Mouse (Mus musculus): ENCODE data around the gene Sh3rf3.
"Not testable (repeated sequence)": the region's sequence is repeated elsewhere in the genome, so short reads cannot be mapped to it uniquely, and the experiment has no call there.

Sh3rf3 gene

GRCm38 (mm10) chr10:59091556-59091955 is 278.4 kb downstream of the Sh3rf3 start:
- DNase-seq (ENCODE audit: extremely low read depth, insufficient read length, low spot score), result no peak

- no peak for DNase-seq (ENCODE audit: extremely low read depth, insufficient read length, low spot score)
These were observed 278.8 kb downstream of the Sh3rf3 start for GRCm38 (mm10) chr10:59091988-59092387.

GRCm38 (mm10) chr10:59103076-59103475 is 289.9 kb downstream of the Sh3rf3 start:
- DNase-seq (ENCODE audit: extremely low read depth, insufficient read length, low spot score), result not testable (repeated sequence)

GRCm38 (mm10) chr10:59104683-59105082 is 291.5 kb downstream of the Sh3rf3 start:
- no peak for DNase-seq (ENCODE audit: extremely low read depth, insufficient read length, low spot score)

- DNase-seq (ENCODE audit: extremely low read depth, insufficient read length, low spot score), result no peak
These were observed 292.7 kb downstream of the Sh3rf3 start for GRCm38 (mm10) chr10:59105885-59106284.

- DNase-seq (ENCODE audit: extremely low read depth, insufficient read length, low spot score), result no peak
These were observed 293.5 kb downstream of the Sh3rf3 start for GRCm38 (mm10) chr10:59106644-59107043.

DNA sequence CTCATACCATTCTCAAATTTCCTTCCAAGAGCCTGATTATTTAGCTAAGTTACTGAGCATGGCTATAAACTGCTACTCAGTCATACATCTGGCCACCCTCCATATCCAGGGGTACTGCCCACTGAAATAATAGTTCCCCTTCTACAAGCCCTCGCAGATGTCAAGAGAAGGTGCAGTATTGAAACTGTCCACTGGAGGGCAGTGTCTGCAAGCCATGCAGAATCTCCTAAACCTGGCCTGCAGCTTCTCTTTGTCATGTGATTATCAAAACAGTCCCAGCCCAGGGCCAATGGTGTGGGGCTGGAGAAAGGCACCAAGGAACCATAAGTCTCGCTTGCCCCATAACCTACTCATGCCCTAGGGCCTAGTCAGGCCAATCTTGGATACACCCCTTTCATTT is 295.9 kb downstream of the Sh3rf3 start:
- DNase-seq (ENCODE audit: extremely low read depth, insufficient read length, low spot score), result peak; percentile 37

- DNase-seq (ENCODE audit: extremely low read depth, insufficient read length, low spot score), result no peak
These were observed 297.2 kb downstream of the Sh3rf3 start for GRCm38 (mm10) chr10:59110386-59110785.

- DNase-seq (ENCODE audit: extremely low read depth, insufficient read length, low spot score), result no peak
These were observed 299.6 kb downstream of the Sh3rf3 start for GRCm38 (mm10) chr10:59112755-59113154.

DNA sequence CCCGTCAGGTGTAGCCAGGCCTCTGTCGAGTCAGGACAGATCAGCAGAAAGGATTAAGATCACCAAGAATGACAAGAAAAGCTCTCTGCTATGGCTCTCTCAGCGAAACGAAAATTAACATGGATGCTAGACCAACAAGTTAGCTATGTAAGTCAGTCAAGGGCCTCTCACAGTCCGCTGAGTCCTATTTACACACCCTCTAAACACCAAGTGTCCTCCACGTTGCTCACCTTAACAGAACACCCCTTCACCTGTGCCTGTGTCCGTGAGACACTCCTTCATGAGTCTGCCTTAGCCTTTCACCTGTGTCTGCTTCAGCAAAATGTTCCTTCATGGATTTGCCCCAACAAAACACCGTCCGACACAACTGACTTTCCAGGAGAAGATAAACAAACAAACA is 300.2 kb downstream of the Sh3rf3 start:
- no peak for DNase-seq (ENCODE audit: extremely low read depth, insufficient read length, low spot score)

- peak; percentile 57 for DNase-seq (ENCODE audit: extremely low read depth, insufficient read length, low spot score)
These were observed 301.6 kb downstream of the Sh3rf3 start for GRCm38 (mm10) chr10:59114535-59115291.

DNA sequence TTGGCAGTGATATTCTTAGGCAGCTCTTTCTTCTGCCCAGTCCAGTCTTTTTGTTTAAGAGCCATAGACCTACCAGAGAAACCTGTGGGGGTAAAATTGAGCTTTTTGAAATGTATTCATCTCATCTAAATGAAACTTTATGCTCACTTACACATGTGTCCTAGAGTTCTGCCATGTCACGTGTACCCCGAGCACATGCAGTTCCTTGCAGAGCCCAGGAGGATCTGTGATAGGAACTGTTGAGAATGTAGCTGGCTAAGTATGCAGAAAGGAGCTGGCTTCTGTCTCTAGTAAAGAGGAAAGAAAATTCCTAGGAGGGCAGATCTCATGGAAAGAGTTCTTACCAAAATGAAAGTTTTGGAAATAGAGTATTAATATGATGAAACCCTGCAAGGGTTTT is 302.5 kb downstream of the Sh3rf3 start:
- no peak for DNase-seq (ENCODE audit: extremely low read depth, insufficient read length, low spot score)

- DNase-seq (ENCODE audit: extremely low read depth, insufficient read length, low spot score), result no peak
These were observed 303.2 kb downstream of the Sh3rf3 start for GRCm38 (mm10) chr10:59116331-59116730.

GRCm38 (mm10) chr10:59117555-59117954 is 304.4 kb downstream of the Sh3rf3 start:
- no peak for DNase-seq (ENCODE audit: extremely low read depth, insufficient read length, low spot score)

DNA sequence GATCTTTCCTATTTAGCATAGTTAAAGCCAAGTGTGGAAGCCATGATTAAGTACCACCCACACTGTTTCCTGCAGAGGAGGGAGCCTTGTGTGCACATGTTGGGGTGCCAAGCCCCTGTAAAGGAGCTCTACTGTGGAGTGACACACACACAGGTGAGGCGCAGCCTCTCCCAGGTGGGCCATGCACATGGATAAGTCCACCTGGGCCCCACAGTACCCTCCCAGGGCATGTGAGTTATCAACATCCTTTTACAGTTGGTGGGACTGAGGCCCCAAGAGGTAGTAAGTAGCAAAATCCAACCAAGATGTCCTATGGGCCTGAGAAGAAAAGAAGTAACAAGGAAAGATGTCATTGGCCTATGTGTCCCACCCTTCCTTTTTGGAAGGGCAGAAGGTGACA is 305.8 kb downstream of the Sh3rf3 start:
- no peak for DNase-seq (ENCODE audit: extremely low read depth, insufficient read length, low spot score)

GRCm38 (mm10) chr10:59119811-59120210 is 306.7 kb downstream of the Sh3rf3 start:
- DNase-seq (ENCODE audit: extremely low read depth, insufficient read length, low spot score), result no peak

DNA sequence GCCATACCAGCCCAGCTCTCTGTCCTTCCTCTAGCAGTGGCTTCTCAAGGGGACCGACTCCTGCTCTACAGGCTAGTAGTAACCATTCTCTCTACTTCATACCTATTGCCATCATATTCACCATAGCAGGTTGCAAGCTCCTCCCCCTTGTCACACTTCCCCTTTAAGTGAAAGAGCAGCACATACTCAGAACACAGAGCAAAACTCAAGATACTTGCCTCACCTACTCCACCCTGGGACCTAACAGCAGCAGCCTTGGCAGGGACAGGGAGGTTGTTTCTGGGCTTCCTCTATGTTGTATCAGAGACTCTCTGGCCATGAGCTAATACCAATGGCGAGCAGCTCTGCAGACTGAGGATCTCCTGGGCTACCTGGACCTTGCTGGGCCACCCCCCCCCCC is 312.3 kb downstream of the Sh3rf3 start:
- no peak for DNase-seq (ENCODE audit: extremely low read depth, insufficient read length, low spot score)

DNA sequence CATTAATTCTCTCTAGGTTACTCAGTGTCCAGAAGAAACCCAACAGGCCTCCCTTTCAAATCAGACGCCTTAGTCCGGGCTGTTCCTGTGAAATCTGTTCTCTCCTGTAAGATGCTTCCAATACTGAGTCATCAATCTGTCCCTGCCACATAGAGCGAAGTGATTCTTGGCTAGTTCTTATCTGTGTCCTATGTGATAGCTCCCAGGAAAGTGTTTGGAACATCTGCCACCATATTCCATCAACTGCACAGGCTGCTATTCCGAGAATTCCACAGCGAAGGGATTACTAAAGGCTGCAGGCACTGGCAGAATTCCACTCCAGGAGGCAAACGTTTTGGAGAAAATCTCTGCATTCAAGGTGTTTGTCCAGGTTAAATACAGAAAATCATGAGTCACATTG is 314.5 kb downstream of the Sh3rf3 start:
- no peak for DNase-seq (ENCODE audit: extremely low read depth, insufficient read length, low spot score)

GRCm38 (mm10) chr10:59131926-59132628 is 318.9 kb downstream of the Sh3rf3 start:
- no peak for DNase-seq (ENCODE audit: extremely low read depth, insufficient read length, low spot score)

DNA sequence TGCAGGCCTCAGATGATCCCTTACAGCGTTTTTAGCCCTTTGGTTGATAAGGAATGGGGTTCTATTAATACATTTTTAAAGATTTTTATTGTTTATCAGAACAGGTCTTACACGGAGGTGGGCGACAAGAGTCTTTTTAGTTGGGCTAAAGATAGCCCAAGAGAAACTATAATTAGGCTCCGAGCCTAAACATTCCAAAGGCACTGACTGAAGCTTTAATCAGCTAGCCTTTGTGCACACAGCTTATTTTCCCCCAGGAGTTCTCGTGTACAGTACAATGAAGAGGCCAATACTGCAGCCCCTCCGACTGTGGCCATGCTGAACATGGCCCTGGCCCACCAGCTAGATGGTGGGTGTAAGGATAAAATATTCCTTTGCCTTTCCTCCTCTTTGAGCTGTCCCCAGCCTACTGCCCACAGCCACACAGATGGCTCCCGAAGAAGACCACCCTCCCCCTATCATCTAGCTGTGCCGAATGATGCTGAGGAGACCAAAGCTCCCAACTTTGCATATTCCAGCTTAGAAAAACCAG is 320.4 kb downstream of the Sh3rf3 start:
- no peak for DNase-seq (ENCODE audit: extremely low read depth, insufficient read length, low spot score)

DNA sequence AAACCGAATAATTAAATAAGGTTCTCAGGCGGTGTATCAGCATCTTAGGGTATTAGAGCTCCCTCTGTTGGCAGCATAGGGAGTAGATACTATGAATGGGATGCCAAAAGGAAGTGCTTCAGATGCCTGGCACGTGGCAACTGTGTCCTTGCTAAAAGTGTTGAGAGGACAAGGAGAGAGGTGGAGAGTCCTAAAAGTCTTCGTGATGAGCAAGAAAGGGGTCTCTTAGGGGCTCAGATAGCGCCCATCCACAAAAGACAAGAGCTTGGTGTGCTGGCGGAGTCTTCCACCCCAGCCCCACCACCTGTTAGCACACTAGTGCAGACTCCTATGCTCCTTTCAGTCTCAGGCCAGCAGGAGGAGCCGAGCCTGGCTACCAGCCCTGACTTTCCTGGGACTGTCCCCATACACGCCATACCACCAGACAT is 336.8 kb downstream of the Sh3rf3 start:
- peak; percentile 63 for DNase-seq (ENCODE audit: extremely low read depth, insufficient read length, low spot score)

All from 3134 (cell line).